Mouse (Mus musculus) bone marrow, adult 2 months (tissue): ENCODE measurements around the gene Unkl. TPM values are rescaled to one million over a fixed set of nuclear protein-coding genes. Genes with fewer than 3 reads are reported as not detected.
"Not testable (repeated sequence)": the region's sequence is repeated elsewhere in the genome, so short reads cannot be mapped to it uniquely, and the experiment has no call there.

Experiments used
- H3K27ac ChIP-seq: fragments of 200-500 bp; 2 replicates; pipeline ENCODE4 v1.5.1; 2012; ENCODE audit warnings: low read depth, mild to moderate bottlenecking, control low read depth, inconsistent platforms, low read length; ENCODE audit not compliant: control insufficient read depth, poor library complexity, insufficient read depth
- H3K4me1 ChIP-seq: fragments of 200-500 bp; 2 replicates; pipeline ENCODE4 v1.6.1; 2011; ENCODE audit warnings: low read length; ENCODE audit not compliant: control insufficient read depth, insufficient read depth
- H3K4me3 ChIP-seq: fragments of 200-500 bp; replicated peaks from 2 replicates; pipeline ENCODE3; 2011; ENCODE audit warnings: mild to moderate bottlenecking, low read depth, low read length, control low read depth; ENCODE audit not compliant: control insufficient read depth
- CTCF ChIP-seq: fragments of 200-500 bp; IDR thresholded peaks from 2 replicates; pipeline ENCODE4 v1.5.1; 2011; ENCODE audit warnings: low read length, control low read depth; ENCODE audit not compliant: control insufficient read depth, insufficient read depth
- POLR2A ChIP-seq: fragments of 200-500 bp; IDR thresholded peaks from 2 replicates; pipeline ENCODE4 v1.6.1; 2011; ENCODE audit warnings: low read depth, mild to moderate bottlenecking, control low read depth, low read length, borderline replicate concordance; ENCODE audit not compliant: control insufficient read depth
- WGBS: fragments of 180-500 bp; shearing (Covaris S2); methylation state at CpG from one replicate; pipeline ENCODE4 v1.1.7; 2018; 5-methylcytosine and 5-hydroxymethylcytosine counted together
- polyA plus RNA-seq: library from polyadenylated mRNA; stranded (reverse); fragments of >200 nt; gene quantifications from 2 replicates; pipeline ENCODE4 v1.2.4, GENCODE M21; 2011; ENCODE audit warnings: low replicate concordance; ENCODE audit not compliant: missing spikeins, insufficient read depth, insufficient read length

Unkl gene
- polyA plus RNA-seq, 1 experiment, result 29.1 TPM

DNA sequence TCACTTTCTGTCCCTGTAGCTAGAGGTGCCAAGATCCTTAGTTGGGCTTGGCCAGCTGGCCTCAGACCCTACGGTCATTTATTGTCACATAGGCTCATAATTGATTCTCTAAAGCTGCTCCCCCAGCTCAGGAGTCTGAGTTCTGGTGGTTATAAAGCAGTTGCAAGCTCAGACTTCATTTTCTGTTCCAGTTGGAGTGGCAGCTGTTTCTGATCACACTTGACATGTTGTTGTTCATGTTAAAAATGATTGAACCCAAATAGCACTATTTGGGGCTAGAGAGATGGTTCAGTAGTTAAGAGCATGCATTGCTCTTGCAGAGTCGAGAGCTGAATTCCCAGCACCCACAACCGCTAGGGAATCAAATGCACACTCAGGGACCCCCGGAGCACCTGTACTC, 21.8 kb downstream of the Unkl start:
- Histone ChIP-seq H3K27ac (no peak overlapping the region), H3K4me3 (no peak overlapping the region), H3K4me1 (no peaks in the 10 kb centered on the region)
- WGBS, result 83% methylated on average over 4 of the region's 4 CpGs
- TF ChIP-seq POLR2A (no peak), CTCF (no peak)

DNA sequence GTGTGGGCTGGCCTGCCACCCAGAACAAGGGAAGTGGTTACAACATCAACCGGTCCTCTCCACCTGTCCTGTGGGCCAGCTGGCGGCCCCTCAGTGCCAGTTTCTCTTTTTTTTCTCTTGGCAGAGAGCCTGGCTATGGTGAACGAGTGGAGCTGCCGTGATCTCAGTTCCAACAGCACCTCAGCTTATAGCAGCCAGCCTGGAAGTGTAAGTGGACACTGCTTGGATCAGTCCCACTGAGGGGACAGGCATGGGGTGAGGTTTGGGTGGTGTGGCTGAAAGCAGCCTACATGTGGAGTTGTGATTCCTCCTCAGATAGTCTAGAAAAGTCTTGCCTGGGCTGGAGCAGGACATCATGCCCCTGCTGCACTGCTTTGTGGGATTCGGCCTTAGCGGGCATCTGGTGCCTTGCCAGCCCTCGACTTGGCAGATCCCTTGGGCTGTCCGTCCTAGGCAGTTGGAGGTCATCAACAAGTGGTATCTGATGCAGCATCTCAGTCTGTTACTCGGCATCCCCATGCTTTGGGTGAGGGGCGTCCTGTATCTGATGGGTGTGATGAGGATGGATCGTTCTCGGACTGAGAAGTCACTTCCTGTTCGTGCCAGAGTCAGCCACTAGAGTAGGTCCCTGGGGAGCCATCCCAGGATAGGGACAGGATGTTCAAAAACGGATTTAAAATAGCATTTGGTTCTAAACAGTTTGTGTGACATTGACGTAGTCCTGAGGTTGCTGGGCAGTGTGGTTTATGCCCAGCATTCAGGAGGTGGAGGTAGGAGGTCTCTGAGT, 22.7 kb downstream of the Unkl start:
- WGBS, result 46% methylated on average over 15 of the region's 15 CpGs
- Histone ChIP-seq H3K4me3 (no peak overlapping the region), H3K27ac (no peak overlapping the region), H3K4me1 (no peaks in the 10 kb centered on the region)
- TF ChIP-seq POLR2A (no peak), CTCF (no peak)

DNA sequence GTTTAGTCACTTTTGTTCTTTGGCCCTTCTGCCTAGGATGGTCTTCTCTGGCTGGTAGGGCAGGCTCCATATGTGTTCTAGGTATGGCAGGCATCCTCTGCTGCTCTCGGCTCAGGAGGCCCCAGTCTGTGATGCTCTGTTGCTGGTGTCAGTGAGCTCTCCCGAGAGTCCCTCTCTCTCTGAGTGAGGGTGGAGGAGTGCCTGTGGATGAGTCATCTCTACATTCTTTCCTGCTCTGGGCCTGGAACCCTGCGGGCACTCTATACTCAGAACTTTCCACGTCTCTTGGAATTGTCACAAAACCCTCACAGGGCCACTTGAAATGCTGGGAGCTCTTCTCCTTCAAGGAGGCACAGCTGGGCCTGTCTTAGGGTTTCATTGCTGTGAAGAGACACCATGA, 23.5 kb downstream of the Unkl start:
- no peak overlapping the region for H3K4me3 ChIP-seq
- no peak overlapping the region for H3K27ac ChIP-seq
- TF ChIP-seq POLR2A (no peak), CTCF (no peak)
- WGBS, result 73% methylated on average over 4 of the region's 4 CpGs
- no peaks in the 10 kb centered on the region for H3K4me1 ChIP-seq

DNA sequence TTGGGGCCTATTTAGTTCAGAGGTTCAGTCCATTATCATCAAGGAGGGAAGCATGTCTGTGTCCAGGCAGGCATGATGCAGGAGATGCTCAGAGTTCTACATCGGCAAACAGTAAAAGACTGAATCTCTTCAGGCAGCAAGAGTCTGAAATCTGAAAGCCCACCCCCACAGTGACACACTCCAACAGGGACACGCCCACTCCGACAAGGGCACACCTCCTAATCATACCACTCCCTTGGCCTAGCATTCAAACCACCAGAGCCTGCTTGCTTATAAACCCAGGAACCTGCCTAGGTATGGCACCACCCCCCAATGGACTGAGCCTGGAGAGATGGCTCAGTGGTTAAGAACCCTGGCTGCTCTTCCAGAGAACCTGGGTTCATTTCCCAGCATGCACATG, 27.2 kb downstream of the Unkl start:
- no peak for TF ChIP-seq CTCF
- no peak for TF ChIP-seq POLR2A
- Histone ChIP-seq H3K27ac (no peak overlapping the region), H3K4me1 (no peaks in the 10 kb centered on the region), H3K4me3 (no peak overlapping the region)
- 82% methylated on average over 3 of the region's 3 CpGs for WGBS

DNA sequence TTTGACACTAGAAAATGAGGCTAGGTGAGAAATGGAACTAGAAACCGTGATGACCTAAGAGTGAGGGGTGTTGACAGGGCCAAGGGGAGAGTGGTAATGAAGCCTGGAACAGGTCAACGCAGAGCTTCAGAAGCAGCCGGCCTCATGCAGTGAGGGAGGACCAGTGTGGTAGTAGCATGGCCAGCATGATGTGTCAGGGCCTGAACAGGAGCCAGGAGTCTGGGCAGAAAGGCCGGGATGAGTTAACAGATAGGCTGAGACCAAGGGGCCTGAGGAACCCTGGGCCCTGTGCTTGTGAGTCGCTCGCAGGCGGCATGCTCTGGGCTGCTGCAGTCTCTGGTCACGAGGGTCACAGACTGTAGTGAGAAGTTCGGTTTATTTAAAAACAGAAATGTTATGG, 30.8 kb downstream of the Unkl start:
- WGBS, result 82% methylated on average over 9 of the region's 9 CpGs
- H3K4me3 ChIP-seq, result no peak overlapping the region
- no peak overlapping the region for H3K27ac ChIP-seq
- peaks cover 5% of the 10 kb centered on the region; the same call in 1 of the 2 replicates for H3K4me1 ChIP-seq
- TF ChIP-seq CTCF, result no peak
- no peak for TF ChIP-seq POLR2A

DNA sequence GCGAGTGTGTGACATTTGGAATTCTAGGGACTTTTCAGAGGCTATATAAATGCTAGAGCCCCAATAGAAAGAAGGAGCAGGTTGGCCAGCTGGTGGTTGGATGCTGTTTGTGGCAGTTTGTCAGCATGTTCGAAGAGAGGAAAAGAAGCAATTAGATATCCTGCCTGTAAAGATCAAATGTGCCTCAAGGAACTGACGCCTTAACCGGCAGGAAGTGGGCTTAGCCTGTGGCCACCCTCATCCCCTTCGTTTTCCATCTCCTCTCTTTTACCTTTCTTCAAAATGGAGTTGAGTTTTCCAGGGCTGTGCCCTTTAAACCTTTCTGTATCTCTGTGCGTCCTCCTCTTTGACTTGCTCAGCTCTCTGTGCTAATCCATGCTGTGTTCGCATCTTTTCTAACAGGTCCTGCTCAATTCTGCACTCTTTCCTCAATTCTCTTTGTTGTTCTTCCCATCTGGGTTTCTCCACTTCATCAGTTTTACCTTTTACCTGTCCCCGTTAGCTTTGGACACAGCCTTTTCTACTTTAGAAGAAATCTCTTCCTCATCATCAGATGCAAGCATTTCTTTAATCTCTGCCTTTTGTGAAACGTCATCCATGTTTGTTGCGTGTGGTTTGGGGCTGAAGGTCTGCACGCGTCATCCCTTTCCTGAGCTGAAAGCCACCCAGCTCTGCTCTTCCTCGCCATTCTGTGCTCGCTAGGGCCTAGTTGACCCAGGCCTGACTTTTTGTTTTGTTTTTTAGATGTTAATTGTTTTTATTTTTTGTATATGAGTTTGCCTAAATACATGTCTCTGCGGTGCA, 31.5 kb downstream of the Unkl start:
- peaks cover 6% of the 10 kb centered on the region; the same call in 1 of the 2 replicates for H3K4me1 ChIP-seq
- 69% methylated on average over 15 of the region's 15 CpGs for WGBS
- TF ChIP-seq CTCF (no peak), POLR2A (no peak)
- H3K27ac ChIP-seq, result no peak overlapping the region
- no peak overlapping the region for H3K4me3 ChIP-seq

DNA sequence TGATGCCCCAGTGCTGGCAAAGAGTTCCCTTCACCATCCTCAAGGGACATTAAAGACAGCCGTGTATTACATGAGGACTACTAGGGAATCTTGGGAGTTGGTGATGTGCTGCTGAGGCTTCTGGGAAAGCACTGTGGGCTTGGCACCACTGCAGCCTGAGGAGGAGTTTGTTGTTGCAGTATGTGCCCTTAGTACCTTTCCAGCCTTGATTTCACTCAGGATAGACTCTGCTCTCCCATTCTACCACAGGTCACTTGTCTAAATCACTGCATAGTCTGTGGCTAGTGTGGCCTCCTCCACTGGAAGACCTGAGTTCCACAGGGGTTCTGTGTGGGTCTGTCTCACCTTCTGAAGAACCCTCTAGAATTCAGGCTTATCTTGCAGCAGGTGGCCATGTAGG, 32.5 kb downstream of the Unkl start:
- H3K4me1 ChIP-seq, result peaks cover 6% of the 10 kb centered on the region

DNA sequence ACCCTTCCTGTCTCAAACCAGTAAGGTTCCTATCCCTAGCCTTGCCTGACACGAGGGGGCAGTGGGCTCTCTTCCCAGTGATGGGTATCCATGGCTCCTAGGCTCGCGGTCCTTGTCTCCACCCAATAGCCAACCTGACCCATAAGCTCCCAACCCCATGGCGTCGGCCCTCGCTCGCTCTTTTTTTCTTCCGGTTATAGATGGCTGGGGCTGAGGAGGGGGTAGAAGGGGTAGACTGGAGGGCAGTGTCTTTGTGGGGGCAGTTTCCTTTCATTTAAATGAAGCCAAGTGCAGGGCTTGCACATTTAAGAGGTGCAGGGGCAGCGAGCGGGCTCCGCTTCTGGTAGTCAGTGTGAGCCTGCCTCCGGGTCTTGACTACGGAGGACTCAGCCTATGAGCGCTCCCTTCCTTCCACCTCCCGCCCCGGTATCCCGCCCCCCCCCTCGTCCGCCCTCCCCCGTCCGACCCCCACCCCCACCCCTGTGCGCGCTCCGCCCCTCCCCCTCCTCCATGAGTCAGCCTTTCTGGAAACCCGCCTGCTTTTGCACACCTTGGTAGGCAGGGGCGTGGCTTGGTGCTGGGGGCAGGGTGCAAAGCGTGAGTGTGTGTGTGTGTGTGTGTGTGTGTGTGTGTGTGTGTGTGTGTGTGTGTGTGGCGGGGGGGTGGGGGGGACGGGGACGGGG, 33.8 kb downstream of the Unkl start:
- WGBS, result 1% methylated on average over 27 of the region's 30 CpGs
- Histone ChIP-seq H3K4me1 (peaks cover 6% of the 10 kb centered on the region), H3K4me3 (peak overlapping the region; percentile 50), H3K27ac (peak overlapping the region; percentile 67)
- no peak for TF ChIP-seq CTCF
- no peak; the same call in 1 of the 2 replicates for TF ChIP-seq POLR2A

More for the DNA sequence above, 32.5 kb downstream of the Unkl start:
- TF ChIP-seq CTCF (no peak), POLR2A (no peak)
- WGBS, result 84% methylated on average over 1 of the region's 1 CpGs
- Histone ChIP-seq H3K27ac (no peak overlapping the region), H3K4me3 (no peak overlapping the region)

DNA sequence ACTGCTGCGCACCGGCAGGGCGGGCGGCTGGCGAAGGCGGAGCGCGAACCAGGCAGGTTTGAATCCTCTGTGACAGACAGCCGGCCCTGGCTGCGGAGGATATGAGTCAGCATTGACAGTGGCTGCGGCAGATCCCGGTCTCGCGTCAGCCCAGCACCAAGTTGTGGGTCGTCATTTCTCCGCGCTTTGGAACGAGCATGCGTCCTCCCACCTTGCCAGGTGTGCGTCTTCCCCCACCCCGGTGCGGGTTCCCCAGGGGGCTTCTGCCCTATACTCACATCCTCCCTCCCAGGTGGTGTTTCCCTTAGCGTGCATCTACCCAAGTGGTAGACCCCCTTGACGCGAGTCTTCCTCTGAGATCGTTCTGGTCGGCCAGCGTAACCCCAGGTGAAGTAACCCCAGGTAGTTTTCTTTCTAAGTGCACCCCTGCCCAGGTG, 34.3 kb downstream of the Unkl start:
- WGBS, result 3% methylated on average over 16 of the region's 28 CpGs
- peak overlapping the region; percentile 70 for H3K4me3 ChIP-seq
- peak overlapping the region; percentile 81 for H3K27ac ChIP-seq
- not testable (repeated sequence) for H3K4me1 ChIP-seq
